ENCODE assay signal across 21 mouse cellular contexts in genomic region chr6:88233996-88234395, GRCm38 (mm10). TPM values are rescaled to one million over a fixed set of nuclear protein-coding genes. Genes with fewer than 3 reads are reported as not detected.
A peak's percentile ranks its signal among the peaks of the same experiment; 100 is the strongest.
DNase-seq lines count a peak whose midpoint lies in the region; ATAC-seq lines count a peak whose summit lies in the region.
"Had no signal": no experiment of that assay in that cellular context is flagged by ENCODE, and none has a peak within 500 bp of the region (broad histone marks: within the 10 kb centered on the region; RNA-seq: fewer than 3 reads in every experiment).

No protein-coding gene starts in this region.

- no peak overlapping the region for H3K4me3 ChIP-seq in intestine, embryonic 15.5 days (replicated peaks)
- no peak overlapping the region for H3K4me3 ChIP-seq in stomach, embryonic 16.5 days (replicated peaks; ENCODE audit: low read length)
- H3K4me3 ChIP-seq: embryonic facial prominence, embryonic 13.5 days; forebrain, embryonic 10.5 days; hindbrain, embryonic 15.5 days had no signal

- no peaks in the 10 kb centered on the region for H3K9me3 ChIP-seq in intestine, embryonic 15.5 days
- no peaks in the 10 kb centered on the region for H3K9me3 ChIP-seq in stomach, embryonic 16.5 days (replicated peaks; ENCODE audit: control insufficient read depth, low read length)
- H3K9me3 ChIP-seq: embryonic facial prominence, embryonic 13.5 days; forebrain, embryonic 10.5 days; hindbrain, embryonic 15.5 days had no signal

- no peak overlapping the region for H3K27ac ChIP-seq in intestine, embryonic 15.5 days
- H3K27ac ChIP-seq in stomach, embryonic 16.5 days (ENCODE audit: low read length), result no peak overlapping the region
- H3K27ac ChIP-seq: embryonic facial prominence, embryonic 13.5 days; forebrain, embryonic 10.5 days; hindbrain, embryonic 15.5 days had no signal

- peak; percentile 68 for ATAC-seq in intestine, embryonic 15.5 days
- peak; percentile 47; the same call in 1 of the 2 replicates for ATAC-seq in stomach, embryonic 16.5 days (ENCODE audit: insufficient read depth, low FRiP score)
- ATAC-seq: activated CD4-positive, CD25-positive, alpha-beta regulatory T cell, adult 4 months had no signal

- intact Hi-C loops in left cerebral cortex, postnatal 25 days (cut with DNase I), result no loop called here

- WGBS in intestine, embryonic 15.5 days, result 54% methylated on average over 8 of the region's 8 CpGs
- 58% methylated on average over 8 of the region's 8 CpGs for WGBS in stomach, embryonic 16.5 days

- peak; percentile 49 for DNase-seq in kidney, adult 18-20 months
- peak; percentile 40 to 71 for DNase-seq in kidney, postnatal 25 days
- no peak for DNase-seq in layer of hippocampus, adult 9-11 months
- no peak for DNase-seq in liver
- DNase-seq in left cerebral cortex, postnatal 25 days (ENCODE audit: low spot score in 2 of 2), result no peak
- DNase-seq: cerebellum, postnatal 25 days; heart, adult 11 months; midbrain, embryonic 14.5 days; thymus, postnatal 36 days had no signal

- no peak overlapping the region for H3K9ac ChIP-seq in intestine, embryonic 15.5 days
- no peak overlapping the region for H3K9ac ChIP-seq in stomach, embryonic 16.5 days (ENCODE audit: low read length)
- H3K9ac ChIP-seq: embryonic facial prominence, embryonic 13.5 days; hindbrain, embryonic 15.5 days had no signal

- H3K27me3 ChIP-seq in intestine, embryonic 15.5 days (replicated peaks), result peaks cover 10% of the 10 kb centered on the region; the same call in 1 of the 2 replicates
- H3K27me3 ChIP-seq in stomach, embryonic 16.5 days (ENCODE audit: control insufficient read depth, insufficient read depth, low read length), result no peaks in the 10 kb centered on the region

- no peak overlapping the region for H3K4me2 ChIP-seq in intestine, embryonic 15.5 days (replicated peaks)
- H3K4me2 ChIP-seq in stomach, embryonic 16.5 days (ENCODE audit: low read depth, low read length), result no peak overlapping the region
- H3K4me2 ChIP-seq: embryonic facial prominence, embryonic 13.5 days; hindbrain, embryonic 15.5 days had no signal

- no peaks in the 10 kb centered on the region for H3K36me3 ChIP-seq in intestine, embryonic 15.5 days
- no peaks in the 10 kb centered on the region for H3K36me3 ChIP-seq in stomach, embryonic 16.5 days (ENCODE audit: control insufficient read depth, insufficient read depth, low read length)
- H3K36me3 ChIP-seq: embryonic facial prominence, embryonic 13.5 days; forebrain, embryonic 10.5 days; hindbrain, embryonic 15.5 days had no signal

- peaks cover 13% of the 10 kb centered on the region for H3K4me1 ChIP-seq in intestine, embryonic 15.5 days (replicated peaks)
- peaks cover 16% of the 10 kb centered on the region for H3K4me1 ChIP-seq in stomach, embryonic 16.5 days (ENCODE audit: control insufficient read depth, insufficient read depth, low read length)

RNA-seq across cellular contexts. Expression of gene Dnajb8, which starts 11.9 kb away (rescaled TPM):
- not detected in 2 replicates for polyA plus RNA-seq in intestine, embryonic 15.5 days (2015; fragmentation: Nextera tagmentation; extraction: Ambion mirVana)
- polyA plus RNA-seq in stomach, embryonic 16.5 days (2015; fragmentation: Nextera tagmentation; extraction: Ambion mirVana), result not detected in 2 replicates
- total RNA-seq in left cerebral cortex, postnatal 25 days (2021), result not detected
- total RNA-seq: adrenal gland, postnatal 4 days; layer of hippocampus, postnatal 25 days had no signal
- polyA plus RNA-seq: activated CD4-positive, CD25-positive, alpha-beta regulatory T cell, adult 4 months; embryonic facial prominence, embryonic 13.5 days; forebrain, embryonic 10.5 days; heart, embryonic 16.5 days; hindbrain, embryonic 15.5 days; limb, embryonic 11.5 days; liver, embryonic 16.5 days; midbrain, embryonic 14.5 days; neural tube, embryonic 11.5 days had no signal

RNA-seq across cellular contexts. Expression of gene Gata2, which starts 40.3 kb away (rescaled TPM):
- polyA plus RNA-seq in intestine, embryonic 15.5 days (2015; fragmentation: Nextera tagmentation; extraction: Ambion mirVana), result 6.4 and 8.7 TPM in 2 replicates
- polyA plus RNA-seq in stomach, embryonic 16.5 days (2015; fragmentation: Nextera tagmentation; extraction: Ambion mirVana), result 5.5 TPM in 2 replicates
- total RNA-seq in left cerebral cortex, postnatal 25 days (2021), result 1 to 10 TPM; 4.8 to 5.9 TPM
- polyA plus RNA-seq: activated CD4-positive, CD25-positive, alpha-beta regulatory T cell, adult 4 months had no signal

Comparison
In these comparisons a context has a peak if more than half of its experiments do, and no peak if none do; other contexts are left out.
1. DNase-seq: peak in kidney, adult 18-20 months (single experiment) and kidney, postnatal 25 days (2 of 2); none in layer of hippocampus, adult 9-11 months (single experiment), liver (single experiment) and left cerebral cortex, postnatal 25 days (0 of 2).